Mouse (Mus musculus): ENCODE results near the gene Vps53.
"Not testable (repeated sequence)": the region's sequence is repeated elsewhere in the genome, so short reads cannot be mapped to it uniquely, and the experiment has no call there.

The Vps53 gene

GRCm38 (mm10) chr11:76179495-76180145 lies at the start of gene Vps53, which contains the start of gene Fam57a:
Vps53 (minus strand) TSS chr11:76179647.
Fam57a (plus strand) TSS chr11:76179671.
- DNase-seq (ENCODE audit: low spot score in 2 of 2) = peak; percentile 71 to 72

- DNase-seq (ENCODE audit: low spot score in 2 of 2) = no peak
Measured at GRCm38 (mm10) chr11:76225051-76225450, 45.6 kb upstream of the Vps53 start.

GRCm38 (mm10) chr11:76224631-76225030 lies 45.2 kb upstream of the Vps53 start:
- no peak for DNase-seq (ENCODE audit: low spot score in 2 of 2)

- DNase-seq (ENCODE audit: low spot score in 2 of 2) = peak; percentile 95 to 97
Measured at GRCm38 (mm10) chr11:76217390-76217800, 37.9 kb upstream of the Vps53 start, which contains the start of the genes Dbil5 and Gemin4. Dbil5 (plus strand) TSS chr11:76217608. Gemin4 (minus strand) TSS chr11:76217664.

- no peak for DNase-seq (ENCODE audit: low spot score in 2 of 2)
Measured at GRCm38 (mm10) chr11:76216681-76217389, 37.4 kb upstream of the Vps53 start.

GRCm38 (mm10) chr11:76216049-76216540 lies 36.6 kb upstream of the Vps53 start:
- DNase-seq (ENCODE audit: low spot score in 2 of 2) = no peak

GRCm38 (mm10) chr11:76215011-76215410 lies 35.6 kb upstream of the Vps53 start:
- no peak for DNase-seq (ENCODE audit: low spot score in 2 of 2)

GRCm38 (mm10) chr11:76213841-76214240 lies 34.4 kb upstream of the Vps53 start:
- no peak for DNase-seq (ENCODE audit: low spot score in 2 of 2)

- not testable (repeated sequence) for DNase-seq (ENCODE audit: low spot score in 2 of 2)
Measured at GRCm38 (mm10) chr11:76211595-76211994, 32.1 kb upstream of the Vps53 start.

GRCm38 (mm10) chr11:76210228-76210985 lies 31.0 kb upstream of the Vps53 start:
- DNase-seq (ENCODE audit: low spot score in 2 of 2) = no peak

- DNase-seq (ENCODE audit: low spot score in 2 of 2) = no peak
Measured at GRCm38 (mm10) chr11:76206793-76207192, 27.3 kb upstream of the Vps53 start.

GRCm38 (mm10) chr11:76201761-76202674 lies 22.6 kb upstream of the Vps53 start:
- peak; percentile 54 to 61 for DNase-seq (ENCODE audit: low spot score in 2 of 2)

GRCm38 (mm10) chr11:76196977-76197469 lies 17.6 kb upstream of the Vps53 start:
- no peak for DNase-seq (ENCODE audit: low spot score in 2 of 2)

- DNase-seq (ENCODE audit: low spot score in 2 of 2) = no peak
Measured at GRCm38 (mm10) chr11:76196275-76196976, 17.0 kb upstream of the Vps53 start.

- no peak for DNase-seq (ENCODE audit: low spot score in 2 of 2)
Measured at GRCm38 (mm10) chr11:76186908-76187307, 7.5 kb upstream of the Vps53 start.

- no peak for DNase-seq (ENCODE audit: low spot score in 2 of 2)
Measured at GRCm38 (mm10) chr11:76183745-76184144, 4.3 kb upstream of the Vps53 start.

- no peak for DNase-seq (ENCODE audit: low spot score in 2 of 2)
Measured at GRCm38 (mm10) chr11:76180146-76180540, 696 bp upstream of the Vps53 start.

- DNase-seq (ENCODE audit: low spot score in 2 of 2) = no peak
Measured at GRCm38 (mm10) chr11:76178726-76179494, 537 bp downstream of the Vps53 start.

GRCm38 (mm10) chr11:76170207-76170606 lies 9.2 kb downstream of the Vps53 start:
- no peak for DNase-seq (ENCODE audit: low spot score in 2 of 2)

All from natural killer cell, adult 2 months (primary cell).